Mouse (Mus musculus): ENCODE measurements around the gene Fam83d.

Fam83d gene

DNA sequence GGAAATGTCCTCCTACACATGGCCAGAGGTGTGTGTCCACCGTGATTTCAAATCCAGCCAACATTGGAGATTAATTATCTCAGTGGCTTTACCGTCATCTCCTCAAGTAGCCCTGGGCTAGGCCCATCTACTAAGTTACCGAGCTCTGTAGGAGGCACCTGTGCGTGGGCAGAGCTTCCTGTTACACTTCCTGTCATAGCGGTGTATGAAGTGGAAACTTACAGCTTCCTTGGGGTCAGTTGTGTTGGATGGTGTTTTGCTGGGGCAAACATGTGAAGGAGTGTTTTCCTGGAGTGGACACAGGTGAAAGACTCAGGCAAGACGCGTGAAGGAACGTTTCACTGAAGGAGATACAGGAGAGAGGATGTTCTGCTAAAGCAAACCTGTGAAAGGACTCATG is 32.6 kb upstream of the Fam83d start:
- TF ChIP-seq GATA4 (IDR thresholded peaks at IDR 0.05; ENCODE audit: insufficient replicate concordance, low read length), result no peak

DNA sequence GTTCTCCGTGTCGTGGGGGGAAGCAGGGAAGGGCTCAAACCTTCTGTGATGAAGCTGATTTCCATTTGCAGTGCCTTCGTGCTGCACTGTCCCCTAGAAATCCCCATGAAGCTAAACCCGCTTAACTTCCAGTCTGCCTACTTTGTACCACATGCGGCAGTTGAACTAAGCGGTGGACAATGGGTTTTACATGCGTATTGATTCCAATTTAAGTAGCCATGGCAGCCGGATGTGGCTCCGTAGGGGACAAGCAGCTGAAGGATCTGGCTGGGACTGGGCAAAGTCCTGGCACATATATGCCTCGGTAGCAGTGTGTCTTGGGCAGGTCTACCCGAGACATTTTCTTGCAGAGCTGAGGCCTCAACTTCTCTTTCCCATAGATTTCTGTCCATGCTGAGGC is 29.3 kb upstream of the Fam83d start:
- TF ChIP-seq GATA4 (IDR thresholded peaks at IDR 0.05; ENCODE audit: insufficient replicate concordance, low read length), result no peak

DNA sequence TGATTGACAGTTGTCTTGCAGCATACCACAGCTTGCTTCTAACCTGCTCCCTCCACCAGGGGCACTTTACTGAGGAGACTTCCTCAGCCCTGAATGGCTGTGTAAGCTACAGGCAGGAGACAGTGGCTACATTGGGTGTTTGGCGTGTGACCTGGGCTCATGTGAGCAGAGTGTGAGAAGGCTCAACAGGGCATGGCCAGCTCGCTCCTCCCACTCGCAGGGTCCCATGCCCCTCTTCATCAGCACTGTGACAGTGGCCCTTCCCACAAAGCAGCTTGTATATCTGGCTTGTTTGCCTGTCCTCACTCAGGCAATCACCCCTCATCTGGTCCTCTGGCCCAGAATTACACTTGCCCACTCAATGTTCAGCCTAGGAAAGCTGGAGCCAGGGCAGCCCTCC is 28.8 kb upstream of the Fam83d start:
- no peak for TF ChIP-seq GATA4 (IDR thresholded peaks at IDR 0.05; ENCODE audit: insufficient replicate concordance, low read length)

DNA sequence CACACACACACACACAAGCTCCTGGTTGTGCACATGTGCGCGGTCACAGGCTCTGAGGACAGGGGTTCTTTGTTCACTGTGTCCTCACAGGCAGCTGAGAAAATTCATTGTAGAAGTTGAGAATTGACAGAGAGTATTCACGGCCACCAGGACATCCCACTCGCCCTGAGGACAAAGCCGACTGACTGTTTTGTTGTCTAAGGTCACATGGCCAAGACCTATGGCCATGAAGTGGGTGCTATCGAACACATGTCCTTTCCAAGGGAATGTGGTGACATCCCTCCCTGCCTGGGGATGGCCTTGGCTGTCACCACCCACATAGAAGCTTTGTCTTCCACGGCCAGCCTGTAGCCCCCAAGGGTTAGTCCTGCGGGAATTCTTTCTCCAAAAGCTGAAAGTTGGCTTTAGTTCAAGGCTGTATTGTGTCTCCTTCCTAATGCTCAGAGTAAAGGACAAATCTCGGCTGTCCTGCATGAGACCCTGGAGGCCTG is 26.8 kb upstream of the Fam83d start:
- TF ChIP-seq GATA4 (IDR thresholded peaks at IDR 0.05; ENCODE audit: insufficient replicate concordance, low read length), result no peak

DNA sequence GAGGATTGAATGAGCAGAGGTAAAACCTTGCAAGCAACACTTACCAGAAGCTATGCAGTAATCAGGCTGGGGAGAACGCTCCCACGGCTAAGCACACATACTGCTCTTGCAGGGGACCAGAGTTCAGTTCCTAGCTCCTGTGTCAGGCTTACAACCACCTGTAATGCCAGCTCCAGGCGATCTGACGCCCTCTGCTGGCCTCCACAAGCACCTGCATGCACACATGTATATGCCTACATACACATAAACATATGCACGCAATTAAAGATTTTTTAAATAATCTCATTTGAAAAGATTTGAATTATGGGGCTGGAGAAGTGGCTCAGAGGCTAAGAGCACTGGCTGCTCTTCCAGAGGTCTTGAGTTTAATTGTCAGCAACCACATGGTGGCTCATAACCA is 25.5 kb upstream of the Fam83d start:
- no peak for TF ChIP-seq GATA4 (IDR thresholded peaks at IDR 0.05; ENCODE audit: insufficient replicate concordance, low read length)

DNA sequence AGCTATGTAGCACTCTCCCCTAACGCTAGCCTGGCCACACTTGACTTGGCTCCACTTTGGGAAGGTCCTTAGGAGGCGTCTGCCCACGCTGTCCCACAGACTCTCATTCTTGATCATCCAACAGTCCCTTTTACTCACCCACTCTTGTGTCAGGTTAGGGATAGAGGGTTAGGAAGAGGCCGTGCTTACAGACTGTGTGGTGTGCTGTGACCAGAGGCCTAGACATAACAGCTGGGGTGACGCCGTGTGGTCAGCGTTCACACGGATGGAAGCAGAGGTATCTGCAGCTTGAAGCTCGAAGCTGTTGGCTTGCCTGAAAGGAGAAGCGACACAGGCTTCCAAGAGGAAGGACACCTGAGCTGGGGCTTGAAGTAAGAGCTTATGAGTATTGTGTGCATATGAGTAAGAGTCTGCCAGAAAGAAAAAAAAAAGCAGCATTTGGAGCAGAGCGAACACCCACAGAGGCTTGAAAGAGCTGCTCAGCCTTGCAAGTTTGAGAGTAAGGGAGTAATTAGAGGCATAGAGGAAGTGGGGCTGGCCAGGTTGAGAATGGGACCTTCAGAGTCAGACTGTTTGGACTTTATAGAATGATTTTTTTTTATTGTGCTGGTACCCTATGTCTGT is 24.3 kb upstream of the Fam83d start:
- no peak for TF ChIP-seq GATA4 (IDR thresholded peaks at IDR 0.05; ENCODE audit: insufficient replicate concordance, low read length)

DNA sequence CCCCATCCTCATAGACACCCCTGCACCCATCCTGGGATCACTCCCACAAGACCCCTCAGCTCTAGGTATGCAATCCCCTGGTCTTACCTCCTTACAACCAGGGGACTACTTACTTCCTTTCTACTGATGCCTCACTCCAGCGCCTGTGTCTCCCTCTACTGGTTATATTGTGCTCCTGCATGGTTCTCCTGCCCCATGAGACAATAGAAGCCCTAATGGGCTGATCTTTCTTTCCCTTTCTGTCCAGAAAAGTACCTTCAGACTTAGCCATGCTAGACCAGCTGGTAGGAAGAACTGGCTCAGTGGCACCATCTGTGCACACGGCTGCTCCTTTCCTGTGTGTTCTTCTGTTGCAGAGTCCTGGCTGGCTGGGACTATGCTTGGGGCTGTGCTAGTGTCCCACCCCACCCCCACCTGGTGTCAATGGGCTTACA is 22.8 kb upstream of the Fam83d start:
- no peak for TF ChIP-seq GATA4 (IDR thresholded peaks at IDR 0.05; ENCODE audit: insufficient replicate concordance, low read length)

DNA sequence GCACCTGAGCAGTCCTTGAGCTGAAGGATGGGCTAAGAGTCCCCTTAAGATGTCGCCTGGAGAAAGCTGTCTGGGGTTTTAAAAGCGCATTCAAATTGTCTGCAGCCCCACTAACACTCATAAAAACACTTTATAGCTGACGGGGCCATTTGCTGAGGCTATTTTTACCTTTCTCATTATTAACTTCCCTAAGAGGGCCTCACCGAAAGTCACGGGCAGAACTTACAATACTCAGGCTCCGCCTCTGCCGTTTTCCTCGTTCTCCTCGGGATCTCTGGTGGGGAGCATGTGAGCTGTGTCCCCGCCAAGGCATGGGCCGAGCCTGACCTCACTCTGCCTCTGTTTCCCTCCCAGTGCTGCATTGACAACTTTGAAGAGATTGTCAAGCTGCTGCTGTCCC is 21.7 kb upstream of the Fam83d start:
- TF ChIP-seq GATA4 (IDR thresholded peaks at IDR 0.05; ENCODE audit: insufficient replicate concordance, low read length), result no peak

DNA sequence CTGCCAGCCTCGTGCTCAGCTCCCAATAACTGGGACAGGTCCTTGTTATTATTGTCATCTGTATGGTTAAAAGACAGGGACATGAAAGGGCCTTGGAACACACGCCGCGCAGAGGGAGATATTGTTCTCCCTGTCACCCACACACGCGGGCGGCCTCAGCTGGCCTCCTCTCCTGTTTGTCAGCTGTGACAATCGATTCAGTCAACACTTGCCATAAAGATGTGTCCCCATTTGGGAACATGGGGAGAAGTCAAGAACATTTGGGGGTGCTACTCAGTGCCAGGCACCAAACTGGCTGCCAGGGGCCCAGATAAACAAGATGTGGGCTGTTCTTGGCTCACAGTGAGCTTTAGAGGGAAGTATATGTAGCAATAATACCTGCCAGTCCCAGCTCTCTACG is 18.5 kb upstream of the Fam83d start:
- no peak for TF ChIP-seq GATA4 (IDR thresholded peaks at IDR 0.05; ENCODE audit: insufficient replicate concordance, low read length)

DNA sequence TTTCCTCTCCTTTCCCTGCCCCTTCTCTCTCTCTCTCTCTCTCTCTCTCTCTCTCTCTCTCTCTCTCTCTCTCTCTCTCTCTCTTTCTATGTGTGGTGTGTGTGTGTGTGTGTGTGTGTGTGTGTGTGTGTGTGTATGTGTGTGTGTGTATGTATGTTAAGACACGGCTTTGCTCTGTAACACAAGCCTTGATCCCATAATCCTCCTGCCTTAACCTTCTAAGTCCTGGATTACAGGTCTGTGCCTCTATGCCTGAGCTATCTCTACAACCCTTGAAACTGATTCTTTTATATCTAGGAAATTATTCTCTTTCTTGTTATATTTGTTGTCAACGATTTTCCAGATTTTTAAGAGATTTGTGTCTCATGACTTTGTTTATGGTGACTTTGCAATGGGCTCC is 7.7 kb upstream of the Fam83d start:
- TF ChIP-seq GATA4 (IDR thresholded peaks at IDR 0.05; ENCODE audit: insufficient replicate concordance, low read length), result no peak

DNA sequence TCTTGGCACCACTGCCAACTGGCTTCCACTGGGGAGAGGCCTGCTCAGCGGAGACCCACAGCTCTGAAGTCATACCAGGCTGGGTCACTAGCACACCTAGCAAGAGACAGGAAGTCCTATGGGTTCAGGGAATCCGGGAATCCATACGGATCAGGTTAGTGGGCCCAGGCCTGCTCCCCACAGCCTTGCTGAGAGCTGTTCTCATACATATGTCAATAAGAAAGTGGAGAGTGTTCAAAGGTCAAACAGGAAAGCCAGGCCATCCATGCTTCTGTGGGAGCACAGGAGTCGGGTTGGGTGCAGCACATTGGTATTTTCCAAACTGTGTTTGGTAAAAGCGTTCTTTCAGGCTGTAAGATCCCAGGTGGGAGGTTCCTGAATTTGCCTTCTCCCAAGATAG is 5.6 kb upstream of the Fam83d start:
- TF ChIP-seq GATA4 (IDR thresholded peaks at IDR 0.05; ENCODE audit: insufficient replicate concordance, low read length), result no peak

DNA sequence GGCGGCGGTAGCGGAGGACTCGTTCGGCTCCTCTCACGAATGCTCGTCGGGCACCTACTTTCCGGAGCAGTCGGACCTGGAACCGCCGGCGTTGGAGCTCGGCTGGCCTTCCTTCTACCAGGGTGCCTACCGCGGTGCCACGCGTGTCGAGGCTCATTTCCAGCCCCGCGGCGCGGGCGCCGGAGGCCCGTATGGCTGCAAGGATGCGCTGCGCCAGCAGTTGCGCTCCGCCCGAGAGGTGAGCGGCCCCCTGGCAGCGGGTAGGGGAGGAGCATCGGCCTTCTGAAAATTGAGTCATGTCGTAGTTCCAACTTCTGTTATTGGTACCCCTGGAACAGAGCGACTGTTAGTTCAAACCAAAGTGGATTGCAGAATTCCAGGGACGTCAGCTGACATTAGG is 457 bp downstream of the Fam83d start:
- no peak for TF ChIP-seq GATA4 (IDR thresholded peaks at IDR 0.05; ENCODE audit: insufficient replicate concordance, low read length)

DNA sequence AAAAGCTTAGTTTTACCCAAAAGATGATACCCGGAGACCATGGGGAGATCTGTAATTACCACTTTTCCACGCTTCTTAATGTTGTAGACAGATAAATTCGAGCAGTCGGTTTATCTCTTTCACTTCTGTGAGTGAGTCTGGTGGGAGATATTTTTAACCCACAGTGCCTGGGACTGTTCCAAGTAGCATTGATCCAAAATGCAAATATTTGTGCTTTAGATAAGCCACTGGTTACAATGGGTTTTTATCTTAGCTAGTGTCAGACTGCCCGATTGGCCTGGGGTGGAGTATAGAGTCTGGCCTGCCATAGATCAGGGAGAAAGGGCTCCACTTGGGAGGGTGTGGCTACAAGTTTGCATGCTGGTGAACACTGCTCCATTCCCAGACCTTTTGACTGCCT is 878 bp downstream of the Fam83d start:
- no peak for TF ChIP-seq GATA4 (IDR thresholded peaks at IDR 0.05; ENCODE audit: insufficient replicate concordance, low read length)

DNA sequence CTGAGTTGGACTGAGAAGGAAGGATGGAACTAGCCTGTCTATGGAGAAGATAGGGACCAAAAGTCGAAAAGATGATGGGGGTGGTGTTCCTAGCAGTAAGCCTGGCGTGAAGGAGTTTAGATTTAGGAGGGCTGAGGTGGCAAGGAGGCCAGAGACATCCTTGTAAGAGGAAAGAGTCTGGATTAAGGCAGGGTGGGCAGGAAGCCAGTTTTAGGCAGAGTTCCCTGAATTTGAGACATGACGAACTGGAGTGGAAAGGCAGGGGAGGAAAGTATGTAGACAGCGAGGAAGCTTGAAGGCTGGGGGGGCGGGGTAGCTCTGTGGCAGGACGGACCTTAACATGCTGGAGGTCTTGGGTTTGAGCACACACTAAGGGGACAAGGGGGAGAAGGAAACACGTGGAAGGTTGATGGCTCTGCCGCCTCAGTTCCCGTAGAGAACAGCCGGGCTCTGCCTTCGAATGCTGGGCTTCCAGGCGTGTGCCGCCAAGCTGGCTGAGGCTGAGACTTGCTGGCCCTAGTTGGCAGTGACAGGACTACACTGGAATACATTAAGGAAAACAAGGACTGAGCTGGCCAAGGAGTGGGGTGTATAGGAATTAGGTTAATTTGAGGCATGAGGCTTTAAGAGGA is 2.3 kb downstream of the Fam83d start:
- no peak for TF ChIP-seq GATA4 (IDR thresholded peaks at IDR 0.05; ENCODE audit: insufficient replicate concordance, low read length)

DNA sequence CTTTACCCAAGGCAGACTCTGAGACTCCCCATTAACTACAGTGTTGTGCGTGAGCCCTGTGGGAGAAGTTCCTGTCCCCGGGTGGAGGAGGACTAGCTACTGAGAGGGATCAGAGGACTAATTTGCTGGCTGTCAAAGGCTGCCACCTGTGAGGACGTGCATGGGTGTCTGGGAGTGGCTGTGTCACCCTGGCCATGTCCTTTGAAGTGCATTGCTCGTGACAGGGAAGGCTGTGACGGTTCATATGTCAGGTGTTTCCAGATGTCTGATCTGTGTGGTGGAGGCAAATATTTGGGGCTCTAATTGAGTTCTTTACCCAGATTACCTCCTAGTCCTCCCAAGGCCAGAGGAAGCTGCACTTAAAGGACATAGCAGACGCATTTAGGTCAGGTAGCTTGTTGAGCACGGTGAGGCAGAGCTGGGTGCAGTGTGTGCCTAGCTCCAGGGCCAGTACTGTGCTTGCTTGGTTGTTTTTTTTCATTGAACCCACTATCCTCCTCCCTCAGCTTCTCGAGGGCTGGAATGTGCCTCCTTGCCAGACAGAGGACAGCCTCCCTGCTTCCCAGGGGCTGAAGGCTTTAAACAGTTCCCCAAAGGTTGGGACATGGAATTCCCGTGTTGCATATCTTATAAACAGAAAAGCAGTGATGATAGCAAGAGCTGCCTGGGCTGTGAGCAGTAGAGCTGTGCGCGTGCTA is 3.3 kb downstream of the Fam83d start:
- no peak for TF ChIP-seq GATA4 (IDR thresholded peaks at IDR 0.05; ENCODE audit: insufficient replicate concordance, low read length)

DNA sequence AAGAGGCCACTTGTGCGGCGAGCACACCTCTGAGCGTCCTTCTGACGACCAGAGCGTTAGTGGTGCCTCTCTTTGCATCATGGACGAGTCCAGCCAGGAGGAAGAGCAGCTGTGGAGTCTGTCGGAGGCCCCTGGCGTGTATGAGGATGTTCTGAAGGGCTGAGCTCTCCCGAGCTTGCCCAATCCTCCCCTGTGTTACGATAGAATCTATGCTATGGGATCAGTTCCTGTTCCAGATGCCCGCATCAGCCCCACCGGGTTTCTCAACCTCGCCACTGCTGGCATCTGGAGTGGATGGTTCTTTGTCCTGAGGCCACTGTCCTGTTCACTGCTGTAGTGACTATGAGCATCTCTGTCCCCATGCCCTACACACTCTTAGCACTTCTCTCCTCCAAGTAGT is 4.9 kb downstream of the Fam83d start:
- no peak for TF ChIP-seq GATA4 (IDR thresholded peaks at IDR 0.05; ENCODE audit: insufficient replicate concordance, low read length)

Measured in liver, adult (tissue).